Mouse (Mus musculus): ENCODE results near the gene Lonrf3.

Gene Lonrf3

GRCm38 (mm10) chrX:36328271-36329039 is at the start of gene Lonrf3:
Gene Lonrf3, plus strand, starts transcription at chrX:36328353.
- no peak for DNase-seq (ENCODE audit: low read depth, low spot score)

DNA sequence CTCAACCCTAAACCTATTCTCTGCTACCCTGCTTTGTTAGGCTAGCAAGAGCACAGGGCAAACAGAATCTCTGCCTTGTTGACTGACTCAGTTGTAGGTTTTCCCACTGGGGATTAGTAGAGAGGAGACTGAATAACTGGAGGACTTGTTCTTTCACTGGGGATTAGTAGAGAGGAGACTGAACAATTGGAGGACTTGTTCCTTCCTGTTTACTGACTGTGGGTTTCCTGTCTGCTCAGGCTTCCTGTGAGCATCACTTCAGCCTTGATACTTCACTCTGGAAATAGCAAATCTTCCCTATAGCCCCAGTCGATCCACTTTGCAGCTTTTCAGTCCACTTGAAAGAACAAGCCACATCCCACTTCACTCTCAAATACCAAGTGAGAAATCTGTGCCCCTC is 49.4 kb upstream of the Lonrf3 start:
- DNase-seq (ENCODE audit: low read depth, low spot score): no peak

DNA sequence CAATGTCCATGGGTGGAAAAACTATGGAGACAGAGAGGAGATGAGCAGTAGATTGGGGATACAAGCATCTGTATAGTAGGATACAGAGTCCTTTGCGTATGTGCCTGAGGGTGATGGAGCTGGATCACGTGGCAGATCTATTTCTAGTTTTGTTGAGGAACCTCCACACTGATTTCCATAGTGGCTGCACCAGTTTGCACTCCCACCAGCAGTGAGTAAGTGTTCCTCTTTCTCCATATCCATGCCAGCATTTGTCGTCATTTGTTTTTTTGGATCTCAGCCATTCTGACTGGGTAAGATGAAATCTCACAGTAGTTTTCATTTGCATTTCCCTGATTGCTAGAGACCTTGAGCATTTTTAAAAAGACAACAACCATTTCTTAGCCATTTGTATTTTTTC is 16.7 kb upstream of the Lonrf3 start:
- DNase-seq (ENCODE audit: low read depth, low spot score): no peak

DNA sequence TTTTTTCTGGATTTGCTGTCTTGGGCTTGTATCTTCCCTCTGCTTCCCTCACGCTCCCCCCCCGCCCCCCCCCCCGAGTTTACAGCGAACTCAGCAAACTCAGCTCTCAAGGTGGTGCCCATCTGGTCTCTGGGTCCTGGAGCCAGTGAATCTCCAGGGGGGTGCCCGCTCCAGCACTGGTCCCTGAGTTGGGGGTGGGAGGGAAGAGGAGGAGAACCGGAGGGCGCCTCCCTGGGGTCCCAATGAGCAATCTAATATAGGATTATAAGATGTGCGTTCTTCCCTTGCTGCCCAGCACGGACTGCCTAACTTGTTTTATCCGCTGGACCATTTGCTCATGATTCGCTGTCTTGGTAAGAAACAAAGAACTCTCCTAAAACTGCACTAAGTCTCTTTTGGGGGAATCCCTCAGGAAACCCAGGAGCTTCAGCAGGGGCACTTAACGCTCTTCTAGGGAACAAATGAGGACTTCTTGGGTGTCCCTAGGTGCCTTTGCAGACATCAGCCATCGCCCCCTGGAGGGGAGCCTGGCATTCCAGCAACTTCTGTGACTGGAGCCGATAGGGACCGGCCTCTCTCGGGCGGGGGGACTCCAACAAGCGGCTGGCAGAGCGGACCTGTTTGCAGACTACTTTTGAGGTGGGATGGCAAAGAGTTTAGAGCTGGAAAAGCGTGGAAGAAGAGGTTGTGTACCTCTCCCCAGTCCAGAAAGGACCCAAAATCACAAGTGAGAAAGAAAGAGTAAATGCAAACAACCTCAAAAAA is 480 bp upstream of the Lonrf3 start:
- DNase-seq (ENCODE audit: low read depth, low spot score): no peak

GRCm38 (mm10) chrX:36329040-36329649 is 992 bp downstream of the Lonrf3 start:
- DNase-seq (ENCODE audit: low read depth, low spot score): no peak

DNA sequence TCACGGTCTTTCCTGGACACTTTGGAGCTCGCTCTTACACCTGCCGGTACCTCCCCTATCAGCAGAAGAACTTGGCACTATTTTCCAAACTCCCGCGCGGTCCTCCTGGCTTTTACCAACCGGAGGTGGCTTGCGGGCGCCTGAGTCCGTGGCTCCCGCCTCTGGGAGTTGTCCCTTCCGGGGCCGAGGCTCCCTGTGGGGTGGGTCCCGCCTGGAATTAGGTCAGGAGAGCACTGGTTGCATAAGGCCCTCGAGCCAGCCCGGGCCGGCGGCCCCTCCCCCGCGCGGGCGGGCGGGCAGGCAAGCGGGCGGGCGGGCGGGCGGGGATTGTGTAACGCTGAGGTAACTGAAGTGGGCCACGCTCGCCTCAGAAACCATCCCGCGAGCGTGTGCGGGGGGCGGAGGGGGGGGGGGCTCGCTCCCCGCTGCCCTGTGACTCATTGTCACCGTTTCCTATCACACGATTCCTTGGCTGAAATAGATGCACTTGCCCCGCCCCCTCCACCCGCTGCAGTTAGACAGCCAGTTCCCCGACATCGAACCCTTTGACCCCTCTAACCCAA is 1.8 kb downstream of the Lonrf3 start:
- DNase-seq (ENCODE audit: low read depth, low spot score): no peak

GRCm38 (mm10) chrX:36352446-36352845 is 24.3 kb downstream of the Lonrf3 start:
- no peak for DNase-seq (ENCODE audit: low read depth, low spot score)

DNA sequence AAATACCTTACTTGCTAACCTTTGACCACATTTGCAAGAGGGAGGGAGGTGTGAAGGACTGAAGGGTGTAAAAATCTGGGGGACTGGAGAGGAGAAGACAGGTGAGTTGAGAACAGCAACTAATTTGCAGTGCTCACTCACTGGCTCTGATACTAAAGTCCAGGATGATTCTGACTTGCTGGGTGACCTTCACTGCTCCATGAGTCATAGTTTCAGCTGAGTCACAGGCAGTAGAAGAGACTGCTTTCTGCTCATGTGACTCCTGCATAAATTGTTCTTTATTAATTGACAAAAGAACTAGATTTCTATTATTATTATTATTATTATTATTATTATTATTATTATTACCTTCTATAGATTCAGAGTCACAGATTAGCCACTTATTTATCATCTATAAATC is 57.2 kb downstream of the Lonrf3 start:
- DNase-seq (ENCODE audit: low read depth, low spot score): no peak

DNA sequence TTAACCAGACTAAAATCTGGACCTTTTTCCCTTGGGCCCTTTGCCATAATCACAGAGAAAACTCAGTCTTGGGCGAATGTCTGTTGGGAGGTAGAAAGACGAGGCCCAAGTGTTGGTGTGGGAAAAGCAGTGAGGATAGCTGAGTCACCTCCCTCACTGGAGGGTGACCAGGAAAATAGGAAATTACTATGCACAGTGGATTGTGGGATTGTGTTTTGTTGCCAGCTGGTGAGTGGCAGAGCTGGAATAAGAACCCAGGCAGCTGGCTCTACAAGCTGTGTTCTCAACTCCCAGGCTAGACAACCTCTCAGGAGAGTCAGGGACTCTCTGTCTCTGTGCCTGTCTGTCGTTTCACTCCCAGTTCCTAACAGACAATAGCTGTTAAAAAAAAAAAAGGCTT is 61.8 kb downstream of the Lonrf3 start:
- DNase-seq (ENCODE audit: low read depth, low spot score): no peak

DNA sequence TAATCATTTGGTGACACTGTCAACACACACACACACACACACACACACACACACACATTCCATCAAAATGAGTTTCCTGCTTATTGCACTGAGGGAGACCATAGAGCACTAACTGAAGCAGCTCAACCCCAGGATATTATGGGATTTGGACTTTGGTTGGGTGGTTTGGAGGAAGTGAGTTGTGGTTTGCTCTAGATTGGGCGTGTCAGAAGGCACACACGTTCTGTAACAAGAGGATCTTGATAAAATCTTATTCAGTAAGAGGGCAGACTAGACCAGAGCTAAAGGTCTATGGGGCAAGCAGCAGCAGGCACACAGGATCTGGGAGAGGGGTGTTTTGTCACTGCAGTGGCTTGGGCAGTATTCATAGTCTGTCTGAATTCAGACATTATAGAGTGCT is 62.4 kb downstream of the Lonrf3 start:
- DNase-seq (ENCODE audit: low read depth, low spot score): no peak

- DNase-seq (ENCODE audit: low read depth, low spot score): no peak
Measured at GRCm38 (mm10) chrX:36392672-36393071, 64.5 kb downstream of the Lonrf3 start.

DNA sequence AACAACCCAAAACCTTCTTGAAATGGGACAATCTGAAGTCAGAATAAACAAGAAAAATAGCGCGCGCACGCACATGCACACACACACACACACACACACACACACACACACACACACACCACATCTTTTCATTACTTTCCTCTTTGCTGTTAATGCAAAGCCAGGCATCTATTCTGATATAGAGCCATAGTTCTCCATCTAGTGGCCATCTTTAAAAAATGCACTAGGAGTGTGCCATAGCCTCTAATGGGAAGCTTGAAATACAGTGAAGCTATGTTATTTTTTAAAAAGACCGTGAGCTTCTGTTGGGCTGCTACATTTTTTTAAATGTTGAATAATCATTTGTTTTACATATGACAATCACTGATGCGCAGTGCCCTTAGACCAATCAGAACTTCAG is 65.1 kb downstream of the Lonrf3 start:
- no peak for DNase-seq (ENCODE audit: low read depth, low spot score)

GRCm38 (mm10) chrX:36400980-36401379 is 72.8 kb downstream of the Lonrf3 start, which contains the start of gene Gm6268:
Gene Gm6268, plus strand, starts transcription at chrX:36401280.
- no peak for DNase-seq (ENCODE audit: low read depth, low spot score)

DNA sequence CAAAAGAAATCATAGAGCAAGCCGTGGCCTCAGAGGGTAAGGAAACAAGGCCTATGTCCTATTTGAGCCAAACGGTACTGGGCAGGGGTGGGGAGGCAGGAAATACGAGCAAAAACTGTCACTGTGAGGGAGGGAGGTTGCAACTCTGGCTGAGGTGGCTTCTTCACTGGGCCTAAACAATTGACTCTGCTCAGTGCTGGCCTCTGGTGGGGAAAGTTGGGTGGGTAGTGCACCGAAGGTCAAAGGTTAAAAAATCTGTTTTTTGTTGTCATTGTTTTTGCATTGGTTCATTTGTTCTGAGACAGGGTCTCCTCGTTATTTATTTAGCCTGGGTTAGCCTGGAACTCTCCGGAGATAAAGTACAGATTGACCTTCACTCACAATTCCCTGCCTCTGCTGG is 74.2 kb downstream of the Lonrf3 start:
- no peak for DNase-seq (ENCODE audit: low read depth, low spot score)

Measured in retina, postnatal 7 days (tissue).